In genomic region chr16:95990462-95991121, GRCm38 (mm10) we compare ENCODE assay signal across 8 mouse cellular contexts. TPM values are rescaled to one million over a fixed set of nuclear protein-coding genes. Genes with fewer than 3 reads are reported as not detected.
A peak's percentile ranks its signal among the peaks of the same experiment; 100 is the strongest.
DNase-seq lines count a peak whose midpoint lies in the region; ATAC-seq lines count a peak whose summit lies in the region.

TSS of gene Psmg1 (minus strand) at chr16:95990960.

- peak within 1 kb of the TSS; percentile 83 for H3K27ac ChIP-seq in hindbrain, embryonic 12.5 days

- WGBS in hindbrain, embryonic 12.5 days: under 1% methylated on average over 57 of the region's 62 CpGs

- DNase-seq in Muller cell, postnatal 12 days (ENCODE audit: inconsistent ontology term): peak; percentile 98
- peak; percentile 95 for DNase-seq in cerebellum, adult 9-11 months
- DNase-seq in frontal cortex, postnatal 10 days (ENCODE audit: low spot score in 2 of 2): peak; percentile 93 to 97
- DNase-seq in layer of hippocampus, postnatal 14 days (ENCODE audit: low spot score in 2 of 2): peak; percentile 97
- peak; percentile 98 for DNase-seq in lung, postnatal 14 days
- DNase-seq in retina, adult 2 months (ENCODE audit: low read depth, low spot score): peak; percentile 89
- DNase-seq in thymus, postnatal 36 days: peak; percentile 96 to 99

- H3K4me1 ChIP-seq in hindbrain, embryonic 12.5 days: peaks cover 13% of the 10 kb centered on the region

- peak; percentile 96 for ATAC-seq in hindbrain, embryonic 12.5 days (ENCODE audit: low FRiP score)

- H3K36me3 ChIP-seq in hindbrain, embryonic 12.5 days: peaks cover 32% of the 10 kb centered on the region

- no peaks in the 10 kb centered on the region for H3K9me3 ChIP-seq in hindbrain, embryonic 12.5 days (replicated peaks)

- peak within 1 kb of the TSS; percentile 71 for H3K4me3 ChIP-seq in hindbrain, embryonic 12.5 days

- H3K4me2 ChIP-seq in hindbrain, embryonic 12.5 days (replicated peaks): peak within 1 kb of the TSS; percentile 70

- no peaks in the 10 kb centered on the region for H3K27me3 ChIP-seq in hindbrain, embryonic 12.5 days

- peak within 1 kb of the TSS; percentile 84 for H3K9ac ChIP-seq in hindbrain, embryonic 12.5 days

RNA-seq across cellular contexts. Expression of gene Psmg1, which starts in this region (rescaled TPM):
- 66.3 and 70.5 TPM in 2 replicates for polyA plus RNA-seq in hindbrain, embryonic 12.5 days (2016; fragmentation: Nextera tagmentation; extraction: Ambion mirVana)
- 10 to 100 TPM; 16.0 to 16.9 TPM for total RNA-seq in layer of hippocampus, postnatal 14 days (2021)

Comparison
In these comparisons a context has a peak if more than half of its experiments do, and no peak if none do; other contexts are left out.
1. Peak in every context shown above with its lines: DNase-seq, ATAC-seq, H3K4me3 ChIP-seq and H3K27ac ChIP-seq.